Mouse (Mus musculus) liver, adult 2 months (tissue): ENCODE measurements around the gene C730034F03Rik.

Experiments used
- CTCF ChIP-seq: fragments of 200-500 bp; IDR thresholded peaks from 2 replicates; pipeline ENCODE4 v1.5.1; 2011; ENCODE audit warnings: low read depth, low read length, control low read depth
- POLR2A ChIP-seq: fragments of 200-500 bp; IDR thresholded peaks from 2 replicates; pipeline ENCODE4 v1.6.1; 2011; ENCODE audit warnings: low read length, control low read depth; ENCODE audit not compliant: insufficient read depth; ENCODE audit errors: extremely low read depth

DNA sequence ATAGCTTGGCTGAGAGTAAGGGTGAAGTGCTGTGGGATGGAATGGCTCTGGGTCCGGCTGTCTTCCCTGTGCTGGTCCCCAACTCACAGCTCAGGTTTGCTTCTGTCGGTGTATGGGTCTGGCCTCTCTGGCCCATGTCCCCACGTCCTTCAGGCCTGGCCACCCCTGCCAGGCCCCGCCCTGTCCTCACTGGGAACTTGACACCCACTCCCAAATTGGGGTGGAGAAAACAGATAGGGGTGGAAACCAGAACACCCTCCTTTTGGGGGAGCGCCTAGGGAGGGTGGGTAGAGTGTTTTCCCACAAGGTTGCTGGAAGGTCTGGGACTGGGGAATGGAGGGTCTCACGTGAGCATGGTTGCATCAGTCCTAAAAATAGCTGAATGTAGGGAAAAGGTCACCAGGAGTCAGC lies 3.7 kb upstream of the C730034F03Rik start, which contains the start of gene Cpt1b:
- TF ChIP-seq POLR2A (no peak), CTCF (no peak)
